Mouse (Mus musculus): ENCODE results near the gene Gigyf1. TPM values are rescaled to one million over a fixed set of nuclear protein-coding genes. Genes with fewer than 3 reads are reported as not detected.

The Gigyf1 gene
- polyA plus RNA-seq, 1 experiment from 2014 or later, result 10.2 TPM

DNA sequence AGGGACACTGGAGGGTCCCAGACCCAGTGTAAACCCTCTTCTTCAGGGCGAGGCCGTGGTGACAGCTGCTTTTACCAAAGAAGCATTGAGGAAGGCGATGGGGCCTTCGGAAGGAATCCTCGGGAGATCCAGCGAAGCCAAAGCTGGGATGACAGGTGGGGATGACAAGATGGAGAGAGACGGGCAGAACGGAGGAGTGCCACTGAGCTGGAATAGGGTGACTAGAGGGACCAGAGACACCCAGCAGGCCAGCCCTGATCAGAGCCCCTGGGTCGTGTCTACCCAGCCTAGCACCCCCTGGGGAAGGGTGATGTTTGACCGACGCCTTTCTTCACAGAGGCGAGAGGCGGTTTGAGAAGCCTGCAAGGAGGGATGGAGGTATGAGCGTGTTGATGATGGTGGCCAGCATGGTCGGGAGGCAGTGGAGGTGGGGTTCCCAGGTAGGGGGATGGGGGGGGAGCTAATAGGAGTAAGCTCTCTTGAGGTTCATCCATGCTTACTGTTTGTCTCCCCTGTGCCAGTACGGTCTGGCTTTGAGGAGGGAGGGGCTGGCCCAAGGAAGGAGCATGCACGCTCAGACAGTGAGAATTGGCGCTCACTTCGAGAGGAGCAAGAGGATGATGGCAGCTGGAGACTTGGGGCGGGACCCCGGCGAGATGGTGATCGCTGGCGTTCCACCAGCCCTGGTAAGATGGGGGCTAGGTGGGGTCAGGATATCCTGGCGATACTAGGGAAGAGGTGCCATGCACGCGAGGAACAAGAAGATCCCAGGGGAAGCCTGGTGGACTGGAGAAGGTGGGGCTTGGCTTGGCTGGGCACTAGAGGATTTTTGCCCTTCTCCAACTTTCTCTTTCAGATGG lies 1.6 kb downstream of the Gigyf1 start:
- ATAC-seq (ENCODE audit: insufficient read depth, low FRiP score, low read depth), result no peak
- no peak overlapping the region for H3K9ac ChIP-seq
- no peak overlapping the region for H3K27ac ChIP-seq
- no peak overlapping the region for H3K4me2 ChIP-seq
- H3K4me1 ChIP-seq, result 0 out of 2 replicates have a peak, but pooled peaks cover 4% of the 10 kb centered on the region
- H3K9me3 ChIP-seq, result no peaks in the 10 kb centered on the region
- peaks cover 64% of the 10 kb centered on the region for H3K36me3 ChIP-seq
- H3K27me3 ChIP-seq (replicated peaks), result no peaks in the 10 kb centered on the region
- 88% methylated on average over 27 of the region's 27 CpGs for WGBS
- H3K4me3 ChIP-seq (replicated peaks), result no peak overlapping the region

DNA sequence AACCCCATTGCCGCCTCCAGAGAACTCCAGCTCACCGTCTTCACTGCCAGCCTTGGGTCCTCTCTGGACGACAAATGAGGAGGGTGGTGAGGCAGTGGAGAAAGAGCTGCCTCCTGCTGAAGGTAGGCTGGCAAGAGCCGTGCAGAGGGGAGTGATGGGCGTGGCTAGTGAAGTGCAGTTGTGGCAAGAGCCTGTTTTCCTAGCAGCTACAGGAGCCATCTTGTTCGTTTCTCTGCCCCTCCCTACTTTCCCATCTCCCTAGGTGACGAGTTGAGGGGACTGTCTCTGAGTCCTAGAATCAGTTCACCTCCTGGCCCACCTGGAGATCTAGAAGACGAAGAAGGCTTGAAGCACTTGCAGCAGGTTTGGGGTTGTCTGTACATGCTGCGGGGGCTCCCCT lies 3.5 kb downstream of the Gigyf1 start:
- H3K4me1 ChIP-seq, result peaks cover 8% of the 10 kb centered on the region
- no peaks in the 10 kb centered on the region for H3K9me3 ChIP-seq
- ATAC-seq (ENCODE audit: insufficient read depth, low FRiP score, low read depth), result no peak
- H3K4me3 ChIP-seq (replicated peaks), result no peak overlapping the region
- no peaks in the 10 kb centered on the region for H3K27me3 ChIP-seq (replicated peaks)
- peaks cover 72% of the 10 kb centered on the region for H3K36me3 ChIP-seq
- 76% methylated on average over 9 of the region's 9 CpGs for WGBS
- H3K27ac ChIP-seq, result no peak overlapping the region
- H3K4me2 ChIP-seq, result no peak overlapping the region
- H3K9ac ChIP-seq, result no peak overlapping the region

DNA sequence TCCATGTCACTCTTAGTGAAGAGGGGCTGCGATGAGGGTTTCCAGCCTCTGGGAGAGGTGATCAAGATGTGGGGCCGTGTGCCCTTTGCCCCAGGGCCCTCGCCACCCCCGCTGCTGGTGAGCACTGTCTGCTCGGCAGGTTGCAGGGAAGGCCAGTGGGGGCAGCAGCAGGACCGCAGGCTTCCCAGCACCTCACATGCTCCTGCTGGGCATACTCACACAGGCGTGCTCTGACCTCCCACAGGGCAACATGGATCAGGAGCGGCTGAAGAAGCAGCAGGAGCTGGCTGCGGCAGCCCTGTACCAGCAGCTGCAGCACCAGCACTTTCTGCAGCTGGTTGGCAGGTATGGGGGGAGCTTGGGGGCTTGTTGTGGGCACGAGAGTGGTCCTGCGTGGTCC lies 4.4 kb downstream of the Gigyf1 start:
- Histone ChIP-seq H3K36me3 (peaks cover 77% of the 10 kb centered on the region), H3K9ac (no peak overlapping the region), H3K4me1 (peaks cover 8% of the 10 kb centered on the region), H3K27me3 (replicated peaks) (no peaks in the 10 kb centered on the region), H3K9me3 (no peaks in the 10 kb centered on the region), H3K27ac (no peak overlapping the region), H3K4me2 (no peak overlapping the region), H3K4me3 (replicated peaks) (no peak overlapping the region)
- ATAC-seq (ENCODE audit: insufficient read depth, low FRiP score, low read depth), result no peak
- 74% methylated on average over 11 of the region's 11 CpGs for WGBS

DNA sequence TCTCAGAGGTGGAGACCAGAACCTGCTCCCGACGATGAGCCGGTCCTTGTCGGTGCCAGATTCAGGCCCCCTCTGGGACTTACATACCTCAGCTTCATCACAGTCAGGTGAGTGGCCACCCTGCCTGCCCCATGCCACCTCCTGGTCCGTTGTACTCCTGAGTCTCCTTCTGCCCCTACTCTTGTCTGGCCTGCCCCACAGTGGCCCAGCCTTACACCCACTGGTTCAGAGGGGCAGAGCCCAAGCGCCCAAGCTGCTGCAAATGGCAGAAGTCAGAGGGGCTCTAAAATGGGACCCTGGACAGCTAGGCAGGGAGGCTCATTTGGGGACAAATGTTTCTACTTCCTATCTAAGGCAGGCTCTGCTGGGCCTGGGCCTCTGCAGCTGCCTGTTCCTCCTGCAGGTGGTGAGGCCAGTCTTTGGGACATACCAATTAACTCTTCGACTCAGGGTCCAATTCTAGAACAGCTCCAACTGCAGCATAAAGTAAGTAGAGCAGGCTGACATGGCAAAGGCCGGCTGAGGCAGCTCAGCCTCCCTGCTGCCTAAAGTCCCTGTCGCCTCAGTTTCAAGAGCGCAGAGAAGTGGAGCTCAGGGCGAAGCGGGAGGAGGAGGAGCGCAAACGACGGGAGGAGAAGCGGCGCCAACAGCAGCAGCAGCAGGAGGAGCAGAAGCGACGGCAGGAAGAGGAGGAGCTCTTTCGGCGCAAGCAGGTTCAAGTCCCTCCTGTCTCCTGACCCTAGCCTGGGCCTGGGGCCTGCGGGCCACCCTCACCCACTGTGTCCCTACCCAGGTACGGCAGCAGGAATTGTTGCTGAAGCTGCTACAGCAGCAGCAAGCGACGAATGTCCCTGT lies 5.3 kb downstream of the Gigyf1 start:
- 78% methylated on average over 25 of the region's 25 CpGs for WGBS
- Histone ChIP-seq H3K4me2 (no peak overlapping the region), H3K9ac (no peak overlapping the region), H3K27ac (no peak overlapping the region), H3K36me3 (peaks cover 84% of the 10 kb centered on the region), H3K27me3 (replicated peaks) (no peaks in the 10 kb centered on the region), H3K9me3 (no peaks in the 10 kb centered on the region), H3K4me1 (peaks cover 8% of the 10 kb centered on the region), H3K4me3 (replicated peaks) (no peak overlapping the region)
- no peak for ATAC-seq (ENCODE audit: insufficient read depth, low FRiP score, low read depth)

DNA sequence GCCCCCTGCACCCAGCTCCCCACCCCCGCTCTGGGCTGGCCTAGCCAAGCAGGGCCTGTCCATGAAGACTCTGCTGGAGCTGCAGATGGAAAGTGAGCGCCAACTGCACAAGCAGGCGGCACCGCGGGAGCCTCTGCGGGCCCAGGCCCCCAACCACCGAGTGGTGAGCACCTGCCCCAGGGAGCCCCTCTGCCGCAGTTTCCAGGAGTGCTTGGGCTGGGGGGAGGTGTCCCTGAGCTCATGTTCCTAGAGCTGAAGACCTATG lies 5.8 kb downstream of the Gigyf1 start:
- no peaks in the 10 kb centered on the region for H3K27me3 ChIP-seq (replicated peaks)
- no peak overlapping the region for H3K9ac ChIP-seq
- H3K4me1 ChIP-seq, result peaks cover 8% of the 10 kb centered on the region
- no peaks in the 10 kb centered on the region for H3K9me3 ChIP-seq
- no peak overlapping the region for H3K4me3 ChIP-seq (replicated peaks)
- WGBS, result 86% methylated on average over 8 of the region's 8 CpGs
- H3K27ac ChIP-seq, result no peak overlapping the region
- H3K36me3 ChIP-seq, result peaks cover 84% of the 10 kb centered on the region
- H3K4me2 ChIP-seq, result no peak overlapping the region
- ATAC-seq (ENCODE audit: insufficient read depth, low FRiP score, low read depth), result no peak

DNA sequence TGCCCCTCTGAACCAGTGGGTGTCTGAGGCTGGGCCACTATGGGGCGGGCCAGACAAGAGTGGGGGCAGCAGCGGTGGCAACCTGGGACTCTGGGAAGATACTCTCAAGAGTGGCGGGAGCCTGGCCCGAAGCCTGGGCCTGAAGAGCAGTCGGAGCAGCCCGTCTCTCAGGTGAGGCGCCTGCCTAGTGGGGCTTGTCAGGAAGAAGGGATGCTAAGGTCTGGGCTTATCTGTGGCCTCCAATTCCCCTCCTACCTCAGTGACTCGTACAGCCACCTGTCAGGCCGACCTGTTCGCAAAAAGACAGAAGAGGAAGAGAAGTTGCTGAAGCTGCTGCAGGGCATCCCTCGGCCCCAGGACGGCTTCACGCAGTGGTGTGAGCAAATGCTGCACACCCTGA lies 6.3 kb downstream of the Gigyf1 start:
- Histone ChIP-seq H3K4me2 (no peak overlapping the region), H3K9me3 (no peaks in the 10 kb centered on the region), H3K27ac (no peak overlapping the region), H3K27me3 (replicated peaks) (no peaks in the 10 kb centered on the region), H3K36me3 (peaks cover 84% of the 10 kb centered on the region), H3K4me1 (peaks cover 13% of the 10 kb centered on the region), H3K4me3 (replicated peaks) (no peak overlapping the region), H3K9ac (no peak overlapping the region)
- WGBS, result 83% methylated on average over 13 of the region's 13 CpGs
- ATAC-seq (ENCODE audit: insufficient read depth, low FRiP score, low read depth), result no peak

DNA sequence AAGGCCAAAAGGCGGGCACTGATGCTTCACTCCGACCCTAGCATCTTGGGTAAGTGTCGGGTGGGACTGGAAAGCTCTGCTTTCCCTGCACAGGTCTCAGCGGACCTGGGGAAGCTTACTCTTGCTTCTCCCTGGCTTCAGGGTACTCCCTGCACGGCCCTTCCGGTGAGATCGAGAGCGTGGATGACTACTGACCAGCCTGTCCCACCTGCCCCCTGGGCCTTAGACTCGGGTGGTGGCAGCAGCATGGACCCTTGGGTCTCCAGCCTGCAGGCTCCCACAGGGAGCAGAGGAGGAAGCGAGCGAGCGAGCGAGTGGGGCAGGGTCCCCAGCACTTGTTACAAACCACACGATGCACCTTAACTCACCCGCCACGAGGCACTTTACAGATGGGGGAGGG lies 7.2 kb downstream of the Gigyf1 start:
- no peak for ATAC-seq (ENCODE audit: insufficient read depth, low FRiP score, low read depth)
- WGBS, result 72% methylated on average over 16 of the region's 16 CpGs

DNA sequence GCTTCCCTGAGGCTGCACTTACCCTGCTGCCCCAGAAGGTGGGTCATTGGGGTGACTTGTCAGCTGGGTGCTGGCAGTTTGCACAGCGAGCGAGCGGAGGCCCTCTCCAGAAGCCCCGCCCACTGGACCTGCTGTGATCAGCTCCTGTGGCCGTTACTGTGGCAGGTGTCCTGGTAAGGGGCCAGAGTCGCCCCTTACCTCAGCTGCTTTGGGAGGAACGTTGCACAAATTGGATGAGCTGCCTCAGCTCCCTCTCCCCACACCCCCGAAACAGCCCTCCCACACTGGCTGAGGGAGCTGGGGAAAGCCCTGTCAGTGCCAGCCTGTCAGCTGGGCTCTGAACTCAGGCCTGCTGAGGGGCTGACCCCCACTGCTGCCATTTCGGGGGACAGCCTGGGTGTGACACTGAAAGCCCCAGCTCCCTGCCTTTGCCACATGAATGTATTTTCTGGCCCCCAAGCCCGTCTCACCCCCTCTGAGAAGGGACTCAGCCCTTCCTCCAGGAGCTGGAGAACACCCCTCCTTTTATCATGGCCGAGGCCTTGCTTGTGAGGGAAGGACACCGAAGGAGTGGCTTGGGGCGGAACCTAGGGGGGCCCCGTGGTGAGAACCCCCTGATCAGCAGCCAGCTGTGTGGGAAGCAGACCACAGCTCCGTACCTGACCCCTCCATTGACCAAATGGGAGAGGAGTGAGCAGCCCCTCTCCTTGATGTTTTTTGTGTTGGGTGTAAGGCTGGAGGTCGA lies 8.0 kb downstream of the Gigyf1 start:
- Histone ChIP-seq H3K27me3 (replicated peaks) (no peaks in the 10 kb centered on the region), H3K4me1 (peaks cover 24% of the 10 kb centered on the region), H3K4me3 (replicated peaks) (no peak overlapping the region), H3K4me2 (no peak overlapping the region), H3K27ac (peak overlapping the region; percentile 51), H3K9ac (no peak overlapping the region), H3K9me3 (no peaks in the 10 kb centered on the region), H3K36me3 (peaks cover 69% of the 10 kb centered on the region)
- WGBS, result 34% methylated on average over 16 of the region's 16 CpGs
- ATAC-seq (ENCODE audit: insufficient read depth, low FRiP score, low read depth), result no peak

More for the DNA sequence above, 7.2 kb downstream of the Gigyf1 start:
- H3K4me3 ChIP-seq (replicated peaks), result no peak overlapping the region
- H3K4me2 ChIP-seq, result no peak overlapping the region
- H3K4me1 ChIP-seq, result peaks cover 22% of the 10 kb centered on the region
- no peaks in the 10 kb centered on the region for H3K9me3 ChIP-seq
- H3K36me3 ChIP-seq, result peaks cover 77% of the 10 kb centered on the region
- no peaks in the 10 kb centered on the region for H3K27me3 ChIP-seq (replicated peaks)
- H3K9ac ChIP-seq, result no peak overlapping the region
- H3K27ac ChIP-seq, result no peak overlapping the region

DNA sequence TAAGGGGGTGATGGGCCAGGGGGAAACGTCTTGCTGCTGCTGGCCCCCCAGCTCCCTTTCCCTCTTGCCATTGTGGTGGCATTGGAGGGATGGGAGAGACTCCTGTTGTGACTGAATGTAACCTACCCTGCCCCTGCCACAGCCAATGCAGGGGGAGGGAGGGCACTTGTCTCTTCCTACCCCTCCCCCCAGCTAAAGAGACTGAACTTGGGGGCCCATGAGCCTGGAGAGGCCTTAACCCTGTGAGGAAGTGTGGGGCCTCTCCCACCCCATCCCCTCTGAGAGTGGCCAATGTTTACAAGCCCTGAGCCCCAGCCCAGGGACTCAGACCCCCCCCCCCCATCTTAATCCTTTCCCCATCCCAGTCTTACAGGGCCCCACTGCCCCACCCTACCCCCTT lies 9.1 kb downstream of the Gigyf1 start:
- Histone ChIP-seq H3K9me3 (no peaks in the 10 kb centered on the region), H3K4me3 (replicated peaks) (no peak overlapping the region), H3K4me2 (no peak overlapping the region), H3K36me3 (peaks cover 59% of the 10 kb centered on the region), H3K27me3 (replicated peaks) (no peaks in the 10 kb centered on the region), H3K27ac (no peak overlapping the region), H3K4me1 (peaks cover 24% of the 10 kb centered on the region), H3K9ac (no peak overlapping the region)
- 52% methylated on average over 1 of the region's 1 CpGs for WGBS
- ATAC-seq (ENCODE audit: insufficient read depth, low FRiP score, low read depth), result no peak

DNA sequence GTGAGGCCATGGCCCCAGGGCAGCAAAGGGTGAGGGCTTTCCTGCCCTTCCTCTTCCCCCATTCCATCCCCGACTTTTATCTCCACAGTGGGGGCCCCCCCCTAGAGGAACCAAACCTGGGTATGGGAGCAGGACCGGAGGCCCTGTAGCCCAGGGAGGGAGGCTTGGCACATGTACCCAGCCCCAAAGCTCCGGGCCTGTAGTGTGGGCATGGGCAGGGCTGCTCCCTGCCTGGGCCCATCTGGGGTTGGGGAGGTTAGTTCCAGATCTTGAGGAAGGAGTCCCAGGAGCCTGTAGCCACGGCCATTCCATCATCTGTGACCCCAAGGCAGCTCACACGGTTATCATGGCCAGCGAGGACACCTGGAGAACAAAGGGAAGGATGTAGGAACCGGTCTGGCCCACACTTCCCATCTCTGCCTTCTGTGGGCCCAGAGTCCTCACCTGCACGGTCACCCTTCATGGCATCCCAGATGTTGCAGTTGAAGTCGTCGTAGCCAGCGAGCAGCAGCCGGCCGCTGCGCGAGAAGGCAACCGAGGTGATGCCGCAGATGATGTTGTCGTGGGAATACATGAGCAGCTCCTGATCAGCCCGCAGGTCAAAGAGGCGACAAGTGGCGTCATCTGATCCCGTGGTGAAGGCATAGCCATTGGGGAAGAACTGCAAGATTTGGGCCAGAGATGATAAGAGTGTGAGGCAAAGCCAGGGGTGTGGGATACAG lies 10.1 kb downstream of the Gigyf1 start:
- Histone ChIP-seq H3K36me3 (peaks cover 49% of the 10 kb centered on the region), H3K4me1 (peaks cover 24% of the 10 kb centered on the region), H3K9me3 (no peaks in the 10 kb centered on the region), H3K4me2 (no peak overlapping the region), H3K9ac (no peak overlapping the region), H3K27me3 (replicated peaks) (no peaks in the 10 kb centered on the region), H3K4me3 (replicated peaks) (no peak overlapping the region), H3K27ac (no peak overlapping the region)
- ATAC-seq (ENCODE audit: insufficient read depth, low FRiP score, low read depth), result no peak
- 82% methylated on average over 22 of the region's 22 CpGs for WGBS

DNA sequence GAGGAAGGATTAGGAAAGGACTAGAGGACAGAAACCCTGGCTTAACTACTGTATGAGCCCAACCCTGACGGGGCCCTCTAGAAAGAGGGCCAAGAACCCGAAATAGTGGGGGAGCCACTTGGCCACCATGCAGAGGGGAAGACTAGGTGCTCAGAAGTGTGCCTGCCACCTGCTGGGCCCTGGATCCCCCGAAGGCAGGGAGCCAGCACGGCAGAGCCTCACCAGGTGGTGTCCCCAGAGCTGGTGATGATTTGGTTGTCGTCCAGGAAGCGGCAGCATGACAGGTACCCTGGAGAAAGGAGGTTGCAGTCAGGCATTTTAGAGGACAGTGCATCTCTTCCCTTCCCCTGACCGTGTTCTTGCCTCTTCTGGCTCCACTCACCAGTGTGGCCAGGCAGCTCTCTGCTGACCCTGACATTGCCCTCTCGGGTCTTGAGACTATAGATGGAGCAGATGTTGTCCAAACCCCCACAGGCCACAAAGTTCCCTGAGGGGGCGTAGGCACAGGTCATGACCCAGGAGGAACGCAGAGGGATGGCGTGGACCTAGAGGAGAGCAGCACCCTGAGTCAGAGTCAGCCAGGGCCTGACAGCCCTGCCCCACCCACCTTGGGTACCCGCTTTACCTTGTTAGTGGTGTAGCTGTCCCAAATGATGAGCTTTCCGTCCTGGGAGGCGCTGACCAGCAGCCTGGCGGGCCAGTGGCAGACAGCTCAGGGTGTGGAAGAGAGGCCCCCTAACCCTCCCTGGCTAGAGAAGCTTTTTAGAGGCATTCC lies 11.1 kb downstream of the Gigyf1 start:
- H3K9ac ChIP-seq, result no peak overlapping the region
- no peak overlapping the region for H3K4me2 ChIP-seq
- peaks cover 39% of the 10 kb centered on the region for H3K36me3 ChIP-seq
- no peak overlapping the region for H3K4me3 ChIP-seq (replicated peaks)
- H3K27me3 ChIP-seq (replicated peaks), result no peaks in the 10 kb centered on the region
- 73% methylated on average over 15 of the region's 15 CpGs for WGBS
- peaks cover 24% of the 10 kb centered on the region for H3K4me1 ChIP-seq
- H3K27ac ChIP-seq, result no peak overlapping the region
- no peaks in the 10 kb centered on the region for H3K9me3 ChIP-seq
- no peak for ATAC-seq (ENCODE audit: insufficient read depth, low FRiP score, low read depth)
